Mouse (Mus musculus) ES-Bruce4 (cell line): ENCODE measurements around the gene Muc5ac. TPM values are rescaled to one million over a fixed set of nuclear protein-coding genes. Genes with fewer than 3 reads are reported as not detected.
A peak's percentile ranks its signal among the peaks of the same experiment; 100 is the strongest.

Experiments used
- H3K27ac ChIP-seq: 2 replicates; pipeline ENCODE4 v1.5.1; 2012; ENCODE audit warnings: low read length, inconsistent platforms; ENCODE audit not compliant: insufficient read depth
- H3K27me3 ChIP-seq: 2 replicates; pipeline ENCODE4 v1.6.1; 2012; ENCODE audit warnings: mild to moderate bottlenecking, low read length, inconsistent platforms; ENCODE audit not compliant: control insufficient read depth, poor library complexity, insufficient read depth, severe bottlenecking
- H3K36me3 ChIP-seq: 2 replicates; pipeline ENCODE4 v1.6.1; 2012; ENCODE audit warnings: inconsistent platforms, mild to moderate bottlenecking, low read length, moderate library complexity; ENCODE audit not compliant: control insufficient read depth, poor library complexity, insufficient read depth, severe bottlenecking
- H3K4me1 ChIP-seq: one replicate; pipeline ENCODE4 v1.8.1; 2011; ENCODE audit warnings: low read length; ENCODE audit not compliant: control insufficient read depth, insufficient read depth
- H3K4me3 ChIP-seq: 2 replicates; pipeline ENCODE4 v1.5.1; 2011; ENCODE audit warnings: low read depth, mild to moderate bottlenecking, low read length
- H3K9ac ChIP-seq: 2 replicates; pipeline ENCODE4 v1.6.1; 2012; ENCODE audit warnings: low read depth, mild to moderate bottlenecking, inconsistent platforms; ENCODE audit not compliant: poor library complexity, severe bottlenecking
- H3K9me3 ChIP-seq: replicated peaks from 2 replicates; pipeline ENCODE4 v1.6.1; 2012; ENCODE audit warnings: mild to moderate bottlenecking, low read length, inconsistent platforms; ENCODE audit not compliant: control insufficient read depth, poor library complexity, insufficient read depth, severe bottlenecking
- CTCF ChIP-seq: IDR thresholded peaks from one replicate; pipeline ENCODE4 v1.8.1; 2011; ENCODE audit warnings: low read depth, low read length
- EP300 ChIP-seq: IDR thresholded peaks from 2 replicates; pipeline ENCODE4 v1.6.1; 2011; ENCODE audit warnings: low read depth, low read length; ENCODE audit not compliant: insufficient read depth
- POLR2A ChIP-seq: IDR thresholded peaks from one replicate; pipeline ENCODE4 v1.8.1; 2011; ENCODE audit warnings: low read length; ENCODE audit not compliant: insufficient read depth
- polyA plus RNA-seq: library from polyadenylated mRNA; stranded (reverse); fragments of >200 nt; gene quantifications from 2 replicates; pipeline ENCODE4 v1.2.4, GENCODE M21; 2011; ENCODE audit warnings: low read depth; ENCODE audit not compliant: missing spikeins, insufficient read depth, insufficient read length

Muc5ac gene
- not detected in 2 replicates for polyA plus RNA-seq

- H3K4me1 ChIP-seq: no peaks in the 10 kb centered on the region
- no peak within 1 kb of the TSS for H3K9ac ChIP-seq
- H3K4me3 ChIP-seq: no peak within 1 kb of the TSS
- no peaks in the 10 kb centered on the region for H3K27me3 ChIP-seq
- TF ChIP-seq EP300: no peak
- no peak for TF ChIP-seq CTCF
- TF ChIP-seq POLR2A: no peak
- no peaks in the 10 kb centered on the region for H3K9me3 ChIP-seq
- H3K36me3 ChIP-seq: no peaks in the 10 kb centered on the region
- H3K27ac ChIP-seq: no peak within 1 kb of the TSS
These were observed at the start of gene Muc5ac for GRCm38 (mm10) chr7:141788677-141789452. TSS of gene Muc5ac (plus strand) at chr7:141788972.

GRCm38 (mm10) chr7:141747451-141748100 lies 41.2 kb upstream of the Muc5ac start:
- Histone ChIP-seq H3K27ac (no peak overlapping the region), H3K9me3 (no peaks in the 10 kb centered on the region), H3K27me3 (no peaks in the 10 kb centered on the region), H3K36me3 (no peaks in the 10 kb centered on the region), H3K4me3 (no peak overlapping the region), H3K4me1 (no peaks in the 10 kb centered on the region), H3K9ac (no peak overlapping the region)
- TF ChIP-seq EP300 (no peak), POLR2A (no peak), CTCF (no peak)

GRCm38 (mm10) chr7:141752513-141752912 lies 36.3 kb upstream of the Muc5ac start:
- H3K27ac ChIP-seq: no peak overlapping the region
- no peak overlapping the region for H3K4me3 ChIP-seq
- H3K9ac ChIP-seq: no peak overlapping the region
- H3K36me3 ChIP-seq: no peaks in the 10 kb centered on the region
- H3K27me3 ChIP-seq: no peaks in the 10 kb centered on the region
- no peaks in the 10 kb centered on the region for H3K9me3 ChIP-seq
- H3K4me1 ChIP-seq: no peaks in the 10 kb centered on the region
- TF ChIP-seq CTCF (no peak), POLR2A (no peak), EP300 (no peak)

GRCm38 (mm10) chr7:141755831-141756230 lies 32.9 kb upstream of the Muc5ac start:
- Histone ChIP-seq H3K36me3 (no peaks in the 10 kb centered on the region), H3K27ac (no peak overlapping the region), H3K9me3 (no peaks in the 10 kb centered on the region), H3K9ac (no peak overlapping the region), H3K4me3 (no peak overlapping the region), H3K4me1 (no peaks in the 10 kb centered on the region), H3K27me3 (no peaks in the 10 kb centered on the region)
- TF ChIP-seq POLR2A (no peak), CTCF (peak; percentile 35)

- no peak overlapping the region for H3K4me3 ChIP-seq
- H3K4me1 ChIP-seq: no peaks in the 10 kb centered on the region
- H3K36me3 ChIP-seq: no peaks in the 10 kb centered on the region
- H3K9ac ChIP-seq: no peak overlapping the region
- TF ChIP-seq CTCF: no peak
- no peak for TF ChIP-seq POLR2A
- TF ChIP-seq EP300: no peak
- no peaks in the 10 kb centered on the region for H3K27me3 ChIP-seq
- H3K9me3 ChIP-seq: no peaks in the 10 kb centered on the region
- no peak overlapping the region for H3K27ac ChIP-seq
These were observed 30.5 kb upstream of the Muc5ac start for GRCm38 (mm10) chr7:141758291-141758690.

GRCm38 (mm10) chr7:141770521-141770920 lies 18.3 kb upstream of the Muc5ac start:
- no peaks in the 10 kb centered on the region for H3K27me3 ChIP-seq

More at GRCm38 (mm10) chr7:141770521-141770920, 18.3 kb upstream of the Muc5ac start:
- no peaks in the 10 kb centered on the region for H3K4me1 ChIP-seq
- H3K9ac ChIP-seq: no peak overlapping the region
- no peaks in the 10 kb centered on the region for H3K9me3 ChIP-seq
- H3K4me3 ChIP-seq: no peak overlapping the region
- no peaks in the 10 kb centered on the region for H3K36me3 ChIP-seq
- TF ChIP-seq EP300 (no peak), CTCF (no peak), POLR2A (no peak)
- no peak overlapping the region for H3K27ac ChIP-seq
